Mouse (Mus musculus) adrenal gland, adult 2 months (tissue): Measurements from ENCODE around the gene Ninj1. TPM values are rescaled to one million over a fixed set of nuclear protein-coding genes. Genes with fewer than 3 reads are reported as not detected.

ENCODE experiments used
- DNase-seq: peaks from one replicate; pipeline ENCODE4 v3.0.0; 2021
- polyA plus RNA-seq: library from polyadenylated mRNA; depleted of rRNA; stranded (reverse); fragments of >200 nt; gene quantifications from 2 replicates; pipeline ENCODE4 v1.2.3, GENCODE M21; 2012; rRNA removed
- total RNA-seq, 2 experiments: library from RNA; stranded (reverse); gene quantifications; 2 replicates each; pipeline ENCODE4 v1.2.3; 2021

Gene Ninj1
- total and polyA plus RNA-seq, 3 experiments = 64.9 to 303 (median 66.3) TPM

GRCm38 (mm10) chr13:49233792-49234572, 46.7 kb downstream of the Ninj1 start:
- no peak for DNase-seq

GRCm38 (mm10) chr13:49234711-49235110, 47.4 kb downstream of the Ninj1 start:
- DNase-seq = no peak

GRCm38 (mm10) chr13:49237617-49238016, 50.3 kb downstream of the Ninj1 start:
- DNase-seq = no peak

- DNase-seq = no peak
These were observed 51.5 kb downstream of the Ninj1 start for GRCm38 (mm10) chr13:49238737-49239136.

GRCm38 (mm10) chr13:49242321-49243065, 55.2 kb downstream of the Ninj1 start:
- no peak for DNase-seq

GRCm38 (mm10) chr13:49243492-49243891, 56.2 kb downstream of the Ninj1 start:
- DNase-seq = no peak

- no peak for DNase-seq
These were observed 58.0 kb downstream of the Ninj1 start for GRCm38 (mm10) chr13:49245251-49245650.

Other genes starting within 250 kb of the Ninj1 start
- gene Fam120a, start 219.5 kb upstream of the Ninj1 start, total RNA-seq = 100 to 1,000 TPM; 160 to 173 TPM
- 76.8 and 86.1 TPM in 2 replicates for gene Fam120a, start 219.5 kb upstream of the Ninj1 start, polyA plus RNA-seq
- 1 to 10 TPM; 2.5 to 3.2 TPM for gene Wnk2, start 39.5 kb upstream of the Ninj1 start, total RNA-seq
- 4.2 and 4.5 TPM in 2 replicates for gene Wnk2, start 39.5 kb upstream of the Ninj1 start, polyA plus RNA-seq
- gene Card19, start 28.6 kb downstream of the Ninj1 start, total RNA-seq = 10 to 100 TPM; 69.7 to 78.1 TPM
- gene Card19, start 28.6 kb downstream of the Ninj1 start, polyA plus RNA-seq = 250 and 286 TPM in 2 replicates
- 10 to 100 TPM in 1 of 2 experiments, under 1 TPM in 1; 0.52 to 10.9 TPM for gene Susd3, start 61.2 kb downstream of the Ninj1 start, total RNA-seq
- 5.0 and 143 TPM in 2 replicates for gene Susd3, start 61.2 kb downstream of the Ninj1 start, polyA plus RNA-seq
- 1 to 10 TPM; 3.1 to 6.0 TPM for gene Fgd3, start 132.8 kb downstream of the Ninj1 start, total RNA-seq
- gene Fgd3, start 132.8 kb downstream of the Ninj1 start, polyA plus RNA-seq = 1.3 and 2.3 TPM in 2 replicates
- 10 to 100 TPM; 34.7 to 43.2 TPM for gene Bicd2, start 154.1 kb downstream of the Ninj1 start, total RNA-seq
- 25.1 and 25.2 TPM in 2 replicates for gene Bicd2, start 154.1 kb downstream of the Ninj1 start, polyA plus RNA-seq
- gene Ippk, start 233.8 kb downstream of the Ninj1 start, total RNA-seq = 10 to 100 TPM; 27.0 to 38.3 TPM
- 6.8 and 8.4 TPM in 2 replicates for gene Ippk, start 233.8 kb downstream of the Ninj1 start, polyA plus RNA-seq